Mouse (Mus musculus) midbrain, embryonic 11.5 days (tissue): ENCODE measurements around the gene Tmem266. TPM values are rescaled to one million over a fixed set of nuclear protein-coding genes. Genes with fewer than 3 reads are reported as not detected.
A peak's percentile ranks its signal among the peaks of the same experiment; 100 is the strongest.

ENCODE experiments used
- ATAC-seq: fragments of 200-750 bp; cut with Nextera tagmentation; 2 replicates; pipeline ENCODE4 v1.8.0; 2017; ENCODE audit warnings: moderate TSS enrichment, moderate library complexity; ENCODE audit not compliant: low FRiP score
- DNase-seq: peaks from one replicate; pipeline ENCODE4 v3.0.0; 2015; ENCODE audit warnings: low spot score; ENCODE audit errors: missing footprints
- H3K27ac ChIP-seq: fragments of 300-500 bp; sonication (generic); 2 replicates; pipeline ENCODE4 v1.5.1; 2014; ENCODE audit warnings: low read depth, low read length
- H3K27me3 ChIP-seq: fragments of 300-500 bp; sonication (generic); 2 replicates; pipeline ENCODE4 v1.6.1; 2014; ENCODE audit warnings: mild to moderate bottlenecking, low read length, moderate library complexity, mixed read lengths; ENCODE audit not compliant: control insufficient read depth, insufficient read depth
- H3K36me3 ChIP-seq: fragments of 300-500 bp; sonication (generic); 2 replicates; pipeline ENCODE4 v1.6.1; 2014; ENCODE audit warnings: mild to moderate bottlenecking, low read length, moderate library complexity, mixed read lengths; ENCODE audit not compliant: control insufficient read depth, insufficient read depth
- H3K4me1 ChIP-seq: fragments of 300-500 bp; sonication (generic); 2 replicates; pipeline ENCODE4 v1.6.1; 2014; ENCODE audit warnings: low read length; ENCODE audit not compliant: control insufficient read depth, insufficient read depth
- H3K4me2 ChIP-seq: fragments of 300-500 bp; sonication (generic); 2 replicates; pipeline ENCODE4 v1.6.1; 2014; ENCODE audit warnings: mild to moderate bottlenecking, moderate library complexity
- H3K4me3 ChIP-seq: fragments of 300-500 bp; sonication (generic); 2 replicates; pipeline ENCODE4 v1.5.1; 2014; ENCODE audit warnings: low read depth, low read length
- H3K9ac ChIP-seq: fragments of 300-500 bp; sonication (generic); 2 replicates; pipeline ENCODE4 v1.6.1; 2014; ENCODE audit warnings: low read length
- H3K9me3 ChIP-seq: fragments of 300-500 bp; sonication (generic); 2 replicates; pipeline ENCODE4 v1.6.1; 2016; ENCODE audit warnings: low read length; ENCODE audit not compliant: control insufficient read depth
- WGBS: fragments of 180-500 bp; shearing (Covaris S2); extraction: QIAGEN DNeasy Blood & Tissue Kit; methylation state at CpG from one replicate; pipeline ENCODE4 v1.1.7; 2014; 5-methylcytosine and 5-hydroxymethylcytosine counted together
- polyA plus RNA-seq: library from polyadenylated mRNA; unstranded; fragments of >200 nt; fragmentation: Nextera tagmentation; extraction: Ambion mirVana; gene quantifications from 2 replicates; pipeline ENCODE4 v1.2.1, GENCODE M21; 2014

The Tmem266 gene
- polyA plus RNA-seq, 1 experiment from 2014 or later, result 0.57 TPM

DNA sequence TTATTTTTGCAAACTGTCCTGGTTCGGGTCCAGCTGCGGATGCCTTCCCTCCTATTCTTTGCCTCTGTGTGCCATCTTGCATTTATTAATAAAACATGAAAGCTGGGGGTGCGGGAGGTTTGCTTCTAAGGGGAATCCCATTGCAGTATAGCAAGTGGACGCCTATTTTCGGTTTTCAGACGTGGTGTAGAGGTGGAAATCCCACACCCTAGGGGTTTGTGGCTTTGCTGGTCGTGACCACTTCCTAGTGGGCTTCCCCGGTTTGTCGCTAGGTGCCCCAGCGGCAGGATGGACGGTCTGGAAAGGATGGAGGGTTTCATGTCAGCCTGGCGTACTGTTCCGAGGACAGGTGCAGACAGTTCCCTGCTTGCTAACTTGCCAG is 512 bp downstream of the Tmem266 start:
- ATAC-seq, result peak; percentile 45
- under 1% methylated on average over 13 of the region's 13 CpGs for WGBS
- peak overlapping the region; percentile 72 for H3K9ac ChIP-seq
- no peak overlapping the region for H3K27ac ChIP-seq
- DNase-seq, result peak; percentile 97
- no peaks in the 10 kb centered on the region for H3K9me3 ChIP-seq
- H3K4me3 ChIP-seq, result peak overlapping the region; percentile 55
- peaks cover 15% of the 10 kb centered on the region for H3K27me3 ChIP-seq
- H3K4me2 ChIP-seq, result peak overlapping the region; percentile 74
- H3K4me1 ChIP-seq, result peaks cover 4% of the 10 kb centered on the region; the same call in 1 of the 2 replicates
- no peaks in the 10 kb centered on the region for H3K36me3 ChIP-seq

DNA sequence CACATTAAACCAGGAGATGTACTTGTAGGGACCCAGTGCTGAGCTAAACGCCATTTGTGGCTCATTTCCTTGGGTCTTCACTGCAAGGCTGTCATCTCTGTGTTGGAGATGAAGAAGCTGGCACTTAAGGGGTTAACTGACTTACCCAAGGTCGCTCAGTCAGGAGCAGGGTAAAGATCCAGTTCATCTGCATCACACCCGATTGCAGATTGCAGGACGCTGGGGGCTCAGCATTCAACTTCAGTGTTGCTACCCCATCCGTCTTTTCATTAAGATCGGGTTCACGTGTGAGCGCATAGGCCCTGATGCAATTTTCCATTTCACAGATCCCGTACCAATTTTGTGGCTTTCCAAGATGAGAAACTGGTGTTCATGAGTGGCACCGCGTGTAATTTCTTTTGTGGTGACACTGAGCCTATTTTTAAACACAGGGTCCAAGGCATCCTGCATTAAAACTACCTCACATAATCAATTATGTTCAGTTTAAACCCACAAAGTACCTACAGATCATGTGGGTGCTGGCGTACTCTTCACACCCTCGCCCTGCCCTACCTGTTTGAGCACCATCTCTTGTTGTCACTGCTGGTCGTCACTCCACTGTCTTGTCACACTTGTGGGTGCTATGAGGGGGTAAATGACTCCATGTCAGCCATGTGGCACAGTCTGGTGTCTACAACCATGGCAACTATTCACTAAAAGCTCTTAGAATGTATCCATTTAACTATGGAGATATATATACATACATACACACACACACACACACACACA is 1.6 kb downstream of the Tmem266 start:
- H3K4me3 ChIP-seq, result no peak overlapping the region
- ATAC-seq (no peak), DNase-seq (peak; percentile 86)
- H3K27ac ChIP-seq, result no peak overlapping the region
- H3K9me3 ChIP-seq, result no peaks in the 10 kb centered on the region
- no peaks in the 10 kb centered on the region for H3K36me3 ChIP-seq
- H3K9ac ChIP-seq, result no peak overlapping the region
- 21% methylated on average over 14 of the region's 14 CpGs for WGBS
- H3K27me3 ChIP-seq, result peaks cover 15% of the 10 kb centered on the region
- no peak overlapping the region for H3K4me2 ChIP-seq
- peaks cover 4% of the 10 kb centered on the region; the same call in 1 of the 2 replicates for H3K4me1 ChIP-seq

DNA sequence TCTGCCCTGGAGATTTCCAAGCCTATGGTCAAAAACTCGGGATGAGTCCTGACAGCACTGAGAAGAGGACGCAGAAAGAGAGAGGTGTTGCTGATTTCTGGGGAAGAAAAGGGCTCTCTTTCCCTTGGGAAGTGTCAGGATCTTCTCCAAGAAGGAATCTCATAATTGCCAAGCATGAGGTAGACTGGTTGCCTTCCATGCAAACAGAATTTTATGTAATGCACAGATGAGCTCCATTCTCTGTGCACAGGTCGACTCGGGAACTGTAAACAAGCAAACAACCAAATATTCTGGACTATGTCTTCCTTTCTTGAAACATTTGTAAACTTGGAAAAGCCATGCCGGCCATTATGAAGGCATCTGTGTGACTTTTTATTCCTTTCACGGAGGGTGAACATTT is 2.7 kb downstream of the Tmem266 start:
- ATAC-seq (no peak), DNase-seq (no peak)
- WGBS, result 83% methylated on average over 6 of the region's 6 CpGs
- peaks cover 15% of the 10 kb centered on the region for H3K27me3 ChIP-seq
- no peaks in the 10 kb centered on the region for H3K9me3 ChIP-seq
- no peak overlapping the region for H3K4me3 ChIP-seq
- no peak overlapping the region for H3K9ac ChIP-seq
- peaks cover 4% of the 10 kb centered on the region; the same call in 1 of the 2 replicates for H3K4me1 ChIP-seq
- H3K4me2 ChIP-seq, result no peak overlapping the region
- H3K27ac ChIP-seq, result no peak overlapping the region
- H3K36me3 ChIP-seq, result no peaks in the 10 kb centered on the region

DNA sequence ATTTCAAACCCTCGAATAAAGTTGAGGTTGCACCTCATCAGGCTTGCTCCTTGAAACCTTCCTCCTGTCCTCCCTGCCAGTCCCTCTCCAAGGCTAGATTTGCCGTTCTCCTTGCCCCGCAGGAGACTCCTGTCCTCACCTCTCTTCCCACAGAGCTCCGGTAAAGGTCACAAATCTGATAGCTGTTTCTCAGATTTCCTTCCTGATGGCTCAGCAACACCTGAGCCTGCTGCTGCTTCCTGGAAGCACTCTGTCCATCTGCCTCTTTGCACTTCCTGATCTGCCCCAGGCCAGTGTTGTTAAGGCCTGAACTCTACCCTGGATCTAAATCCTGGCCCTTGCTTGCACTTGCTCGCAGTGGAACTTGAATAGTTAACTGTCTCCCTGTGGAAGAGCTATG is 5.8 kb downstream of the Tmem266 start:
- DNase-seq, result no peak
- WGBS, result 49% methylated on average over 5 of the region's 5 CpGs
- no peak overlapping the region for H3K4me2 ChIP-seq

DNA sequence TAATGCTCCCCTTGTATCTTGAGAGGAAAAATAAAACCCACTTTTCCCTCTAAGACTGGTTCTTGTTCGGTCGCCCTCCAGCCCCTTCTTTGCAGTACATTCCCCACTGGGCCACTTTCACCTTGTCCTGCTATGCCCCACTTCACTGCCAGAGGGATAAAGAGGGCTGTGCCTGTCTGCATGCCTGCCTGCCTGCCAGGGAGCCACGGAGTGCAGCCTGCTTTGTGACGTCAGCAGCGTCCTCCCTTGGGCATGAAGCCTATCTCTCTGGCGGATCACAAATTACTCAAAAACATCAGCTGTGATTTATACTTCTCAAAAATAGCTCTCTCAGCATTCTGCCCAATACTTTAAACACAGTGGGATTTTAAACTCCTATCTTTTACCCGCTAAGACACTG is 6.2 kb downstream of the Tmem266 start:
- Histone ChIP-seq H3K4me1 (no peaks in the 10 kb centered on the region), H3K9ac (no peak overlapping the region), H3K36me3 (no peaks in the 10 kb centered on the region), H3K4me2 (no peak overlapping the region), H3K27me3 (peaks cover 3% of the 10 kb centered on the region), H3K4me3 (no peak overlapping the region), H3K9me3 (no peaks in the 10 kb centered on the region), H3K27ac (no peak overlapping the region)
- DNase-seq, result no peak
- ATAC-seq, result no peak
- WGBS, result 43% methylated on average over 7 of the region's 7 CpGs

More for the DNA sequence above, 5.8 kb downstream of the Tmem266 start:
- no peak overlapping the region for H3K27ac ChIP-seq
- no peak for ATAC-seq
- peaks cover 7% of the 10 kb centered on the region for H3K27me3 ChIP-seq
- H3K9ac ChIP-seq, result no peak overlapping the region
- no peaks in the 10 kb centered on the region for H3K36me3 ChIP-seq
- H3K4me1 ChIP-seq, result no peaks in the 10 kb centered on the region
- H3K9me3 ChIP-seq, result no peaks in the 10 kb centered on the region
- no peak overlapping the region for H3K4me3 ChIP-seq

DNA sequence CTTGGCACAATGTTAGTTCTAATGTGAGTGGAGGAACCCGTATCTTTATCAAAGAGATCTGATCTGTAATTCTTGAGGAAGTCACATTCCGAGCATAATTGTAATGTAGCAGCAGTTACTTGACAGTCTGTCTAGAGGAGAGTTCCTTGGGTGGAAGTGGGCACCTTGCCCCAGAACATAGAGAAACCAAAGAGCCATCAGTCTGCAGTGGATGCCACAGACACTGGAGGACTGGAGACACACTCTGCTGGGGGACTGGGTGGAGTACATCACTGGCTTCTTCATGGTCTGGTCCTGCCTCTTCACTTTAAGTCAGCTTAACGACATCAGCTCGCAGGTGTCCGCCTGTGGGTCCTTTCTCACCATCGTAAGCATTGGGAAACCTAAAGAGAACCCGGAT is 17.5 kb downstream of the Tmem266 start:
- H3K4me1 ChIP-seq, result no peaks in the 10 kb centered on the region
- 89% methylated on average over 7 of the region's 7 CpGs for WGBS
- no peak for ATAC-seq

DNA sequence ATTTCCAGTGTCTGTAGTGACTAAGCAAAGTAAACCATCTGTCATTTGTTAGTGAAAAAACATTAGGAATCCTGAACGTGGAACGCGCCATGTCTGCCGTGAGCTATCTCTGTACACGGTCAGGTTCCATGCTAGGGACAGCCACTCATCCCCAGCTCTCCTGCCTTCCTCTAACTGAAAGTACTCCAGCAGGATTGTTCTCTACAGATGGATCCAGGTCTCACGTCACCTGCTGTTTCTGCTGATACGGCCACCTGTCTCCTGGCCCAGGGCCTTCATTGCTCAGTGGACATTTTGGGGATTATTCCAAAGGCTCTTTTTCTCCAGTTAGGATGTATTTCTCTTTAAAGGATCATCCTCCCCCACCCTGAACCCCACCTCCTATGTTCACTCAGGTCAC is 18.6 kb downstream of the Tmem266 start:
- no peak overlapping the region for H3K9ac ChIP-seq
- no peak overlapping the region for H3K27ac ChIP-seq
- H3K9me3 ChIP-seq, result no peaks in the 10 kb centered on the region
- no peak overlapping the region for H3K4me3 ChIP-seq
- H3K27me3 ChIP-seq, result no peaks in the 10 kb centered on the region
- 95% methylated on average over 7 of the region's 7 CpGs for WGBS
- no peak overlapping the region for H3K4me2 ChIP-seq
- ATAC-seq (no peak), DNase-seq (no peak)
- no peaks in the 10 kb centered on the region for H3K36me3 ChIP-seq
- no peaks in the 10 kb centered on the region for H3K4me1 ChIP-seq

More for the DNA sequence above, 17.5 kb downstream of the Tmem266 start:
- Histone ChIP-seq H3K4me2 (no peak overlapping the region), H3K9ac (no peak overlapping the region), H3K36me3 (no peaks in the 10 kb centered on the region), H3K27me3 (no peaks in the 10 kb centered on the region), H3K4me3 (no peak overlapping the region), H3K27ac (no peak overlapping the region), H3K9me3 (no peaks in the 10 kb centered on the region)
- no peak for DNase-seq

DNA sequence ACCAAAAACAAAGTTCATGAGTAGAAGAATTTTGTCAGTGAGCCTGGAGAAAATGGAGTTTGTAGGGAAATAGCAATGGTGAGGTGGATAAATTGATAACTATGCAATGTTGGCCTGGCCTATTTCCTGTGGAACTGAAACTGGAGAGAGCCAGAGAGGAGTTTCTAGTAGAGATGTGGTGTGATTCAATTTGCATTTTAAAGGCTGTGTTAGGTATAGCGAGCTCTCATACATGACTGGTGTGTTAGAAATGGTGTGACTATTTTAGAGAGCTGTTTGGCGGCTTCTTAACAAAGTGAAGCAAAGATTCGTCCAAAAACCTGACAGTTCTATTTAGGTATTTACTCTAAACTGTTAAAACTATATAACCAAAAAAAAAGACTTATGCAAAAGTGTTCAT is 22.0 kb downstream of the Tmem266 start:
- Histone ChIP-seq H3K27me3 (no peaks in the 10 kb centered on the region), H3K9me3 (no peaks in the 10 kb centered on the region), H3K4me1 (no peaks in the 10 kb centered on the region), H3K27ac (no peak overlapping the region), H3K4me3 (no peak overlapping the region), H3K36me3 (no peaks in the 10 kb centered on the region), H3K9ac (no peak overlapping the region), H3K4me2 (no peak overlapping the region)
- DNase-seq (no peak), ATAC-seq (no peak)
- 78% methylated on average over 3 of the region's 3 CpGs for WGBS

DNA sequence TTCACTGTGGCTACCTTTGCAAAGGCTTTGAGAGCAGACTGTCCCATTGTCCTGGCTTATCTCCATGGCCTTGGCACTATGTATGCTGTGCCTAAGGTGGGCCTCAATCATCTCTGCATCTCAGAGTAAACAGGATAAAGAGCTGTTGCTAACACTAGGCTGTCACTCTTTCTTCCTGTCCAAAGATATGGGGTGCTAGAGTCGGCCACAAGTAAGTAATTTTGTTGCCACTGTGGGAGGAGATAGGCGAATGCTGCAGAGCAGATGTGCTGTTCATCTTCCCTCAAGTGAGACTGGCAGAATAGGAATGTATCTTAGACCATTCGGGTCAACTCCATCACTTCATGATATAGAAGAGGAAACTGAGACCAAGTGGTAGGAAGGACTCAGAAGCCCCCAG is 28.0 kb downstream of the Tmem266 start:
- ATAC-seq (no peak), DNase-seq (no peak)
- H3K4me1 ChIP-seq, result peaks cover 16% of the 10 kb centered on the region
- H3K36me3 ChIP-seq, result no peaks in the 10 kb centered on the region
- no peak overlapping the region for H3K4me3 ChIP-seq
- no peak overlapping the region for H3K27ac ChIP-seq
- no peak overlapping the region for H3K9ac ChIP-seq
- 77% methylated on average over 3 of the region's 3 CpGs for WGBS
- H3K9me3 ChIP-seq, result no peaks in the 10 kb centered on the region
- no peaks in the 10 kb centered on the region for H3K27me3 ChIP-seq
- H3K4me2 ChIP-seq, result no peak overlapping the region
